Comparison of ENCODE assay signal across 18 mouse cellular contexts in genomic region chr3:122660795-122661194, GRCm38 (mm10).
"Had no signal": no experiment of that assay in that cellular context is flagged by ENCODE, and none has a peak within 500 bp of the region (broad histone marks: within the 10 kb centered on the region; RNA-seq: fewer than 3 reads in every experiment).

No protein-coding gene starts in this region.

- H3K27me3 ChIP-seq: lung, embryonic 15.5 days; midbrain, embryonic 12.5 days; neural tube, embryonic 13.5 days; neural tube, embryonic 15.5 days had no signal

- H3K36me3 ChIP-seq: lung, embryonic 15.5 days; midbrain, embryonic 10.5 days; midbrain, embryonic 12.5 days; neural tube, embryonic 13.5 days; neural tube, embryonic 15.5 days had no signal

- ATAC-seq: midbrain, embryonic 16.5 days had no signal

- DNase-seq: lung, postnatal 10 days; lung, postnatal 4 days; midbrain, embryonic 14.5 days; right cerebral cortex, adult 18-20 months; right cerebral cortex, postnatal 25 days; right cerebral cortex, postnatal 4 days; spleen, adult 18-20 months; thymus, adult 2 months; thymus, postnatal 25 days; thymus, postnatal 4 days had no signal

- H3K9ac ChIP-seq: liver, embryonic 14.5 days; lung, embryonic 15.5 days; midbrain, embryonic 12.5 days; neural tube, embryonic 13.5 days; neural tube, embryonic 15.5 days had no signal

- H3K9me3 ChIP-seq: lung, embryonic 15.5 days; midbrain, embryonic 10.5 days; midbrain, embryonic 12.5 days; neural tube, embryonic 13.5 days; neural tube, embryonic 15.5 days had no signal

- H3K27ac ChIP-seq: liver, embryonic 14.5 days; lung, embryonic 15.5 days; midbrain, embryonic 10.5 days; midbrain, embryonic 12.5 days; neural tube, embryonic 13.5 days; neural tube, embryonic 15.5 days had no signal

- H3K4me3 ChIP-seq: lung, embryonic 15.5 days; midbrain, embryonic 10.5 days; midbrain, embryonic 12.5 days; myocyte; neural tube, embryonic 13.5 days; neural tube, embryonic 15.5 days had no signal

- H3K4me2 ChIP-seq: lung, embryonic 15.5 days; midbrain, embryonic 12.5 days; neural tube, embryonic 13.5 days; neural tube, embryonic 15.5 days had no signal

- H3K4me1 ChIP-seq: midbrain, embryonic 10.5 days; midbrain, embryonic 12.5 days; neural tube, embryonic 13.5 days; neural tube, embryonic 15.5 days had no signal
